Mouse (Mus musculus) B cell, adult 2 months (primary cell): ENCODE results near the gene Unc5c.

Source experiments
- DNase-seq, 2 experiments: peaks; one replicate each; pipeline ENCODE4 v3.0.0; 2022

Gene Unc5c

GRCm38 (mm10) chr3:141601072-141601549, 136.1 kb downstream of the Unc5c start:
- no peak for DNase-seq

GRCm38 (mm10) chr3:141616718-141617117, 151.7 kb downstream of the Unc5c start:
- DNase-seq, result no peak

DNA sequence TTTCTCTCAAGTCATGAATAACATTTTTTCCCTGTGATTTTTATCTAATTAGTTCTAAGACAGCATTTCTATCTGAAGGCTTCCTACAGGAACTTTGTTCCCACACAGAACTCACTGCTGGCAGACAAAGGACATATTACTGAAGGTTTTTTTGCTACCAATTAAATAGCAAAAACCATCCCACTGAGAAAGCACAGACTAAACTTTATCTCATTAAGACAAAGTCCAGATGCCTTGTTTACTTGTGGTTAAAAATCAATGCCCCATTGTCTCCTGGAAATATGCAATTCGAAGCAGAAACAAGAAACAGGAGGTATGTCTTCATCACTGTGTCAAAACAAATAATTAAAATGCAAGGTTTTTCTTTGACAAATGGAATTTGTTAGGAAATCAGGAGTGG, 153.7 kb downstream of the Unc5c start:
- DNase-seq, result no peak

DNA sequence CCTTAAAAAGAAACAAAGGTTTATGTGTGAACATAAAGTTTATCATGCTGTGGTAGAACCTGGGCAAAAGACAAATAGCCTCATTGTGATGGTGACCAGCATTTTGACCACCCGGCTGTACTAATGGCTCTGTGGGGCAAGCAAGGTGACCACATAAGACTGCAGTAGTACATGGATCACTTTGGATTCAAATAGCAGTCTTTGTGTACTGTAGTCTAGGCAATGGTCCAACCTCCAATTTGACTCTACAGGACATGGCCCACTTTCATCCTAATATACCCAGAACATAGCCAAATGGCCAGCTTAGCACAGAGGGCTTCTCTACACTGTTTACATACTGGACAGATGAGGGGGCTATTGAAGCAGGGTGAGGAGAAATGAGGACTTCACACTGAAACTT, 156.5 kb downstream of the Unc5c start:
- DNase-seq, result no peak

- DNase-seq, result no peak
These were observed 162.1 kb downstream of the Unc5c start for GRCm38 (mm10) chr3:141626935-141627638.

DNA sequence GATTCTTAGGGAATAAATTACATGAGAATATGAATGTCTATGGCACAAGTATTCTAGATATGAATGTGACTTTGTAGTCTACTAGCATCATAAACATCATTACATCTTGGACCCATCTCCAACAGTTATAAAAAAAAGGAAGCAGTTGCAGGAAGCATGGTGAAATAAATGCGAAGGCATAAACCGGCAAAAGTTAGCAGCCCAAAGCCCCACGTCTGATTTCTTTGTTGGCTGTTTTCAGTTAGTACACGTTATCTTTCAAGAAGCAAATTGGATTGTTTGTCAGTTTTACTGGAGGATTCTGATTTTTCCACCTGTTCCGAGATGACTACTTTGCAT, 162.6 kb downstream of the Unc5c start:
- no peak for DNase-seq

GRCm38 (mm10) chr3:141629431-141629830, 164.4 kb downstream of the Unc5c start:
- DNase-seq, result no peak

DNA sequence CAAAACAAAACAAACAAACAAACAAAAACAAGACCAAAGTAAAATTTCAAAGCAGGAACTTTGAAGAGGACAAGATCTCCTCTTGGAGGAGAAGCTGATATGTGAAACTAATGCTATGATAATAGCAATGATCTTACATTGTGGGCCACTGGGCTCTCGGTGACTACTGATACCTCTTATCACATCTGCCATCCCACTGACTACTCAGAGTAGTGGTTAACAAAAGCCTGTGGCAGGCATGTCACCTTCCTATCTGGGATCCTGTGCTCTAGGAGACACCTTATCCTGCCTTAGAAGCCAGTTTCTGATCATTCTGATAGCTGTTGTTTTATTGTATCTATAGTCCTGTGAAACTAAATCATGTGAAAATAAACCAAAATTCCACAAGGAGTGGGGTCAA, 172.9 kb downstream of the Unc5c start:
- DNase-seq, result no peak

GRCm38 (mm10) chr3:141644264-141644663, 179.2 kb downstream of the Unc5c start:
- DNase-seq, result no peak

DNA sequence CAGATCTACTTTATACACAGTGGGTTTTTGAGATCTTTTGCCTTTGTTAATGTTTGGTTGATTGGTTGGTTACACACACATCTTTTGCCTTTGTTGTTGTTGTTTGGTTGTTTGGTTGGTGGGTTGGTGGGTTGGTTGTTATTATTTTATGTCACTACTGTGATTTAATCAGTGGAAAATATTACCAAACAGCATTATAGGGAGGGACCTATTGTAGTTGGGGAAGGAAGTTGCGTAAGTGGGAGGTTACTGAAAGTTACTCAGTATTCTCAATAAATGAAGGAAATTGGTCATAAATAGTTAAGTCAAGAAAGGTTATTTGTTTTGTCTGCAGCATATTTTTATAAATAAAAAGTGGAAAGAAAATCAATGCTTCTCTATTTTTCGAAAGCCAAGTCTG, 181.6 kb downstream of the Unc5c start:
- DNase-seq, result no peak

DNA sequence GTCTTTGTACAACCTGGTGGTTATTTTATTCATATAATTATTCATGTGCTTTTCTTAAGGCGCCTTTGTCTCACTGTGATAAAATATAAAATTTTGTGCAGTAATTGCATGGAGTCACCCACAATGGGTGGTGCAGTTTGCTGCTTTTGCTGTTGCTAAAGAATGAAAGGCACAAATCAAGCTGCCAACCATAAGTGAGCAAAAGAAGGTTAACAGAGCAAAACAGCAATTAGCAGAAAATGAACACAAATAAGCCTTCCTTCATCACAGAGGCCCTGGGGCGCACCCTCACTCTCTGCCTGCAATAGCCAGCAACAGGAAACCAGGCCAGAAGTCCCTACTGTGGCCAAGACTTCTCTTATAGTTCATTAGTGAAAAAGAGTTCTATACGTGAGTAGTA, 185.6 kb downstream of the Unc5c start:
- DNase-seq, result no peak

- DNase-seq, result no peak
These were observed 188.9 kb downstream of the Unc5c start for GRCm38 (mm10) chr3:141653915-141654314.

DNA sequence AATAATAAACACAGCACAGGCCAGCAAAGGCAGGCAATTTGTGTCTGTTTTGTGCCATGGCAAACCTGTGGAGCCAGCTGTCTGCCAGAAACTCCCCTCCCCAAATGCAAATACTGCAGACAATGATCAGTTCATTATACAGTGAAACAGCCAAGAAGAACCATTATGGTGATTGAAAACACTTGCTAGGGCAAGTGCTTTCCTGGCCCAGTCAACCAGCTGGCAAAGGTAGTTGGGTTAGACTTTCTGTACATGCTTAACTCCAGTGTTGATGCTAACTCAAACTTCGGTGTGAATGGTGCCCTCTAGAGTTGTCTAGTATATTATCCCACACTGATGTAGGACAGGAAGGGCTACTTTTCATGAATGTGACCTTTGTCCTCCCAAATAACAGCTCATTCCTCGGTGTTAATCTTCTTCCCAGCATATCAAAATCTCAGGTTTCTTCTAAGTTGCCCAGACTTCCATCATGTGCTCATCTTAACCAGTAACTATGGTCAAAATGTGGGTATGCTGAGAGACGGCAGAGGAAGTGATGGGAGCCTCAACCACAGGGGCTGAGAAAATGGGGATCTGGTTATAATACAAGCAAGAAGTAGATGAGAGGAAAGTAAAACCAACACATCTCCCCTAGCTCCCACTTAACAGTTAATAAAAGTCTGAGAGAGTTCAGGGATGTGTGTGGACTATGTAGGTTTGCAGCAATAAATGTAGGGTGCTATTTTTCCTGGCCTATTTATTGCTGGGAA, 194.2 kb downstream of the Unc5c start:
- no peak for DNase-seq

GRCm38 (mm10) chr3:141660065-141661062, 195.3 kb downstream of the Unc5c start:
- no peak for DNase-seq

GRCm38 (mm10) chr3:141689113-141689512, 224.1 kb downstream of the Unc5c start:
- DNase-seq, result no peak

- DNase-seq, result no peak
These were observed 225.7 kb downstream of the Unc5c start for GRCm38 (mm10) chr3:141690676-141691075.

DNA sequence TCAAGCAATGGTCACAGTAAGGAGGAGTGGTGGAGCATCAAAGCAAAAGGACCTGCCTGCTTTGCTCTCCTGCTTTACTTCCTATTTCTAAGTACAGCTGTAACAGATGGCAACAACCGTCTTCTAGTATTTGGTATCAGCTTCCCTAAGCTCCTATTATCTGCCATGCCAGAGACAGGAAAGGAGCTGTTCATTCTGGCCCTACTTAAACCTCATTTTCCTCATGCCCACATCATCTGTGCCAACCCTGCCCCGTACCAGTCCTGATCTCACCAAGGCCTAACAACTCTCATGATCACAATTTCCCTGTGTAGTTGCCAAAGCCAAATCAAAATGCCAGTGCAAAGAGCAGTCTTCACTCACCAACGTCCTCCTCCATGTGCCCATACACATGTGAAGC, 226.4 kb downstream of the Unc5c start:
- DNase-seq, result no peak

GRCm38 (mm10) chr3:141691846-141692245, 226.8 kb downstream of the Unc5c start:
- DNase-seq, result no peak

GRCm38 (mm10) chr3:141699177-141699576, 234.2 kb downstream of the Unc5c start:
- DNase-seq, result no peak

DNA sequence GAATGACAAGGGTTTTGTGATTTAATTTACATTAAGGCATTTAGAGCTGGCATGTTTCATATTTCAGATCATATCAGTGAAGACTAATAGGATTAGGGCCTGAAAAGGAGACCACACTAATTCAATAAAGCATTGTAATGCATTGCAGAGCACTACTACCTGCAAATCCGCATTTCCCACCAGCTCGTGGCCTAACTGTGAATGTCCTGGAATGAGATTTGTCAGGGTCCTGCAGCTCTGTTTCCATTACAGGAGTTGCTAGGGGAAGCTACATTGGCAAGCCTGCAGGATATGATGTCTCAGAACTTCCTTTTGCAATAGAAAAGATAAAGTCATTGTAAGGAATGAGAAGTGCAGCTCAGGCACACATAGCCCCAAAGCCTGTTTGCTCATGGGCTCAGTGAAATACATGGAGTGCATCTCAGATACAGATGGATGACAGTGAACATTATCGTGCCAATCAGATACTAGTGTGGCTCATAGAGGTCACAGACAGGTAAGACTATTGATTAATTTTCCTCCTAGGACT, 236.4 kb downstream of the Unc5c start:
- no peak for DNase-seq

- DNase-seq, result no peak
These were observed 246.6 kb downstream of the Unc5c start for GRCm38 (mm10) chr3:141711601-141712000.

- no peak for DNase-seq
These were observed 251.4 kb downstream of the Unc5c start for GRCm38 (mm10) chr3:141716371-141716770.

GRCm38 (mm10) chr3:141719050-141719449, 254.0 kb downstream of the Unc5c start:
- DNase-seq, result no peak
